In the genomic region with DNA sequence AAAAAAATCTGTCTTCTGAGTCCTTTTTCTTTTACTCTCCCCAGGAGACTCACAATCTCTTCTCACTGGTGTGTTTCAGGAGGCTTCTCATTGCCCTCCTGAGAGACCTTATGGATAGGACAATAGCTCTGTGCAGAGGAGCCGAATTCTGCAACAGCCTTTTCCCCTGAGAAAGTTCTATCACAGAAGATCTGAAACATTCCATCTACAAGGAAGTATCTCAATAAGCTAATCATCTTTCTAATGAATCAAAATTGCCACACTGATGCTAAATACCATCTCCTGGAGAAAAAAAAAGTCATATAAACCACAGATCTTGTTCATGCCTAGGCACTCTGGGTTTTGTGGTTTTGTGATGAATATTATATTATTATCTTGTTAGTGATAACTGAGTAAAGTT, we compare ENCODE assay signal across 25 mouse cellular contexts. TPM values are rescaled to one million over a fixed set of nuclear protein-coding genes. Genes with fewer than 3 reads are reported as not detected.
"Had no signal": no experiment of that assay in that cellular context is flagged by ENCODE, and none has a peak within 500 bp of the region (broad histone marks: within the 10 kb centered on the region; RNA-seq: fewer than 3 reads in every experiment).

A gene (minus strand): TSS at position 101 of the 400 bp plus-strand sequence.

- H3K9me3 ChIP-seq: neural tube, embryonic 13.5 days; neural tube, embryonic 15.5 days; stomach, embryonic 15.5 days had no signal

- H3K36me3 ChIP-seq: neural tube, embryonic 13.5 days; neural tube, embryonic 15.5 days; stomach, embryonic 15.5 days had no signal

- H3K4me1 ChIP-seq: neural tube, embryonic 13.5 days; neural tube, embryonic 15.5 days; stomach, embryonic 15.5 days had no signal

- H3K27ac ChIP-seq: neural tube, embryonic 13.5 days; neural tube, embryonic 15.5 days; stomach, embryonic 15.5 days; stomach, postnatal 0 days had no signal

- H3K4me3 ChIP-seq: neural tube, embryonic 13.5 days; neural tube, embryonic 15.5 days; stomach, embryonic 15.5 days had no signal

- H3K9ac ChIP-seq: neural tube, embryonic 13.5 days; neural tube, embryonic 15.5 days; stomach, embryonic 15.5 days had no signal

- DNase-seq: retina, postnatal 1 day; right cerebral cortex, adult 18-20 months; right cerebral cortex, postnatal 14 days; right cerebral cortex, postnatal 25 days; right cerebral cortex, postnatal 4 days; spleen, adult 18-20 months; thymus, adult 18-20 months; thymus, adult 2 months; thymus, postnatal 14 days; thymus, postnatal 25 days; thymus, postnatal 36 days; thymus, postnatal 4 days had no signal

- H3K27me3 ChIP-seq: neural tube, embryonic 13.5 days; neural tube, embryonic 15.5 days; stomach, embryonic 15.5 days had no signal

RNA-seq across cellular contexts. Expression of the gene that starts here (rescaled TPM):
- total RNA-seq: neutrophil, adult 5-6 weeks had no signal
- polyA plus RNA-seq: neural tube, embryonic 13.5 days; neural tube, embryonic 14.5 days; neural tube, embryonic 15.5 days; small intestine, adult 2 months; spleen, adult 2 months; stomach, embryonic 14.5 days; stomach, embryonic 15.5 days; stomach, embryonic 16.5 days; stomach, postnatal 0 days; testis, adult 2 months; thymus, postnatal 0 days; urinary bladder, adult 2 months had no signal
